Mouse (Mus musculus) lung, embryonic 15.5 days (tissue): ENCODE measurements around the gene Nwd2. TPM values are rescaled to one million over a fixed set of nuclear protein-coding genes. Genes with fewer than 3 reads are reported as not detected.

Source experiments
- ATAC-seq: fragments of 200-750 bp; cut with Nextera tagmentation; 2 replicates; pipeline ENCODE4 v1.8.0; 2017; ENCODE audit warnings: moderate number of reproducible peaks, borderline replicate concordance; ENCODE audit not compliant: low FRiP score, low TSS enrichment; ENCODE audit errors: extremely low read depth
- H3K27ac ChIP-seq: fragments of 300-500 bp; sonication (generic); 2 replicates; pipeline ENCODE4 v1.5.1; 2015; ENCODE audit warnings: moderate library complexity, mild to moderate bottlenecking, inconsistent platforms
- H3K27me3 ChIP-seq: fragments of 300-500 bp; sonication (generic); 2 replicates; pipeline ENCODE4 v1.6.1; 2015; ENCODE audit warnings: inconsistent platforms
- H3K36me3 ChIP-seq: fragments of 300-500 bp; sonication (generic); 2 replicates; pipeline ENCODE4 v1.6.1; 2015; ENCODE audit warnings: inconsistent platforms
- H3K4me1 ChIP-seq: fragments of 300-500 bp; sonication (generic); 2 replicates; pipeline ENCODE4 v1.6.1; 2015; ENCODE audit warnings: inconsistent platforms
- H3K4me2 ChIP-seq: fragments of 300-500 bp; sonication (generic); 2 replicates; pipeline ENCODE4 v1.6.1; 2015; ENCODE audit warnings: inconsistent platforms, mild to moderate bottlenecking, moderate library complexity
- H3K4me3 ChIP-seq: fragments of 300-500 bp; sonication (generic); 2 replicates; pipeline ENCODE4 v1.5.1; 2015; ENCODE audit warnings: mild to moderate bottlenecking, inconsistent platforms
- H3K9ac ChIP-seq: fragments of 300-500 bp; sonication (generic); 2 replicates; pipeline ENCODE4 v1.6.1; 2015; ENCODE audit warnings: inconsistent platforms
- H3K9me3 ChIP-seq: fragments of 300-500 bp; sonication (generic); 2 replicates; pipeline ENCODE4 v1.6.1; 2016; ENCODE audit warnings: inconsistent platforms
- WGBS: fragments of 180-500 bp; shearing (Covaris S2); methylation state at CpG from one replicate; pipeline ENCODE4 v1.1.7; 2015; 5-methylcytosine and 5-hydroxymethylcytosine counted together
- polyA plus RNA-seq: library from polyadenylated mRNA; unstranded; fragments of >200 nt; fragmentation: Nextera tagmentation; extraction: Ambion mirVana; gene quantifications from 2 replicates; pipeline ENCODE4 v1.2.1, GENCODE M21; 2015

Nwd2 gene
- polyA plus RNA-seq, 1 experiment from 2014 or later = 0.09 TPM

- no peaks in the 10 kb centered on the region for H3K9me3 ChIP-seq
- no peaks in the 10 kb centered on the region for H3K27me3 ChIP-seq
- no peak for ATAC-seq
- H3K4me1 ChIP-seq = peaks cover 39% of the 10 kb centered on the region
- H3K4me2 ChIP-seq = no peak overlapping the region
- no peak overlapping the region for H3K4me3 ChIP-seq
- 82% methylated on average over 5 of the region's 5 CpGs for WGBS
- no peaks in the 10 kb centered on the region for H3K36me3 ChIP-seq
- H3K9ac ChIP-seq = no peak overlapping the region
- H3K27ac ChIP-seq = peak overlapping the region; percentile 50; the same call in 1 of the 2 replicates
These were observed 172.3 kb downstream of the Nwd2 start for GRCm38 (mm10) chr5:63821176-63821575.

DNA sequence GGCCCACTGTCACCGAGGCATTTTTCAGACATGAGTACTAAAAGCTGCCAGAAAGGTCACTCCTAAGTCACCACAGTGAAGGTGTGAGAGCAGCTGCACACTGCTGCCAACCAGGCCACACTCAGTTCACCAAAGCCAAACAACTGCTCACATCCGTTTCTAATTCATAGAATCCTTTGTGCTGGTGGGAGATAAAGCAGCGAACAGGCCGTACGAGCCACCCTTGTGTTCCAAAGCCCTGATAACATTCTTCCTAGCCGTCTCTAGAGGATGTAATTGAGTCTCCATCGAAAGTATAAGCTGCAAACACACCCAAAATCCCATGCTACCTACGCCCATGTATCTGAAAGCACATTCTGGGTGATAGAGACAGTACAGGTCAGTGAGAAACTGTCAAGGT lies 173.0 kb downstream of the Nwd2 start:
- ATAC-seq = no peak
- H3K4me1 ChIP-seq = peaks cover 44% of the 10 kb centered on the region

DNA sequence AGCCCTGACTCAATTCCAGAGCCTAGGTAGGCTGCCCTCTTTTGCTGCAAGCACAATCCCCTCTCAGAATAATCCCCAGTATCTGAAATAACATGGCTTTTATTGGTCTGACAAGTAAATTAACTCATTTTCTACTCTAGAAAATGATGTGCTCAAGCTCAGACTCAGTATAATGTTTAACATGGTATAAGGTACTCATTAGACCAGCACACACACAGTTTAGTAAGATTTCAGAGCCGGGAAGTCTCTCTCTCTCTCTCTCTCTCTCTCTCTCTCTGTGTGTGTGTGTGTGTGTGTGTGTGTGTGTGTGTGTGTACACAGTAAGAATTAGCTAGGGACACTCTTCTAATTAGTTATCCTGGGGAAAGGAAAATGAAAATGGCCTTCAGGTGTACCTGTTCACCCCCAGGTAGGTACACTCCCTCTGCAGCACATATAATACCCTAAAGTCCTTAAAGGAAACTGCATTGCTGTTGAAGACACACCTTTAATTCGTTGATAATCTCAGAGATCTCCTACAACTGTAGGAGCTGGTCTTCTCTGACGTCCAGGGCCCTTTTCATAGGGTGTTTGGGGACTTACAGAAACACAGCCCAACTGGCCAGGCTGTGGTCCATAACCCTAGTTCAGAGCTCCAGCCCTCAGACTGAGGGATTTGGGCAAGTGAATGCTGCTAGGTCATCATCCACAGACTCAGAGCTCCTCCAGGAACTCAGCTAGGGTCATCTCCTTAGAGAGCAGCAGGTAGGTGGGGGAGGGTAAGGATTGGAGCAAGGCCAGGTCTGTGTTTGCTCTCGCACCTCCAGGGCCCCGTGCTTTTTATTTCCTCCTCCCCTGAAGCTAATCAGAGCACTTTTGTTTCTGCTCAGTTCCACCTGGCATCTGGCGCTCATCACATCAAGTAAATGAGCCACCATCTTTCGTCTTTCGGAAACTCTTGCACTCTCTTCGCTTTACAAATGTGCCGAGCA lies 174.7 kb downstream of the Nwd2 start:
- peaks cover 59% of the 10 kb centered on the region for H3K4me1 ChIP-seq
- H3K27ac ChIP-seq = peak overlapping the region; percentile 29
- ATAC-seq = peak; percentile 13; the same call in 1 of the 2 replicates

More for the DNA sequence above, 173.0 kb downstream of the Nwd2 start:
- Histone ChIP-seq H3K9ac (no peak overlapping the region), H3K4me2 (no peak overlapping the region), H3K36me3 (no peaks in the 10 kb centered on the region), H3K27ac (peak overlapping the region; percentile 50; the same call in 1 of the 2 replicates), H3K4me3 (no peak overlapping the region), H3K9me3 (no peaks in the 10 kb centered on the region), H3K27me3 (no peaks in the 10 kb centered on the region)
- 26% methylated on average over 8 of the region's 8 CpGs for WGBS

DNA sequence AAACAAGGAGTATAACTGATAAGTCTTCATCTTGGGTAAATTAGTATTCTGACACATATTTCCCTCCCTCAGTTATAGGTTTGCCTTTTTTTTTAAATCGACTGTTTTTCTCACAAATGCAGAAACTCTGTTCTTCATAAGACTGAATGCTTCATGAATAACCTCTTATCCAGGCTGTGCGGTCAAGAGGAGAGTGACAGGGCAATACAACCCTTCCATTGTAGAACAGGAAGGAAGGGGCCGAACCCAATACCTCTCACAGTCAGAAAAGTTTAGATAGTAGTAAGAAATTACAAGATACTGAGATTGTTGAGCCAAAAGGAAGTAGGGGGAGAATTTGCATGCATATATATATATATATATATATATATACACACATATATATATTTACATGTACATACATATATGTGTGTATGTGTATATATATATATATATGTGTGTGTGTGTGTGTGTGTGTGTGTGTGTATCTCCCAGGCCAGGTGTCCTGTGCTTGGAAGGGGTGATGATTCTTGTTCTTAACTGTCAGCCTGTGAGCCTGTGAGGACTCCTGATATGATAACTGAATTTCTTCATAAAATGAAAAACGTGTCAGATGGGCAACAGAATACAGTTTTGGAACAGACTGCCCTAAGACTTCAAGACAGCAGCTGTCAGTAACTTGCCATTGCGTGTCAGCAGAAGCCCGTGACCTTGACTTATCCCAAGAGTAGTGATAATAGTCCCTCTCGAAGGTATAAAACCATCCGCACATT lies 175.9 kb downstream of the Nwd2 start:
- no peaks in the 10 kb centered on the region for H3K36me3 ChIP-seq
- ATAC-seq = no peak
- H3K4me3 ChIP-seq = no peak overlapping the region
- peaks cover 56% of the 10 kb centered on the region for H3K4me1 ChIP-seq
- H3K27ac ChIP-seq = peak overlapping the region; percentile 81
- H3K9me3 ChIP-seq = no peaks in the 10 kb centered on the region
- 74% methylated on average over 8 of the region's 8 CpGs for WGBS
- no peak overlapping the region for H3K9ac ChIP-seq
- peak overlapping the region; percentile 5; the same call in 1 of the 2 replicates for H3K4me2 ChIP-seq
- H3K27me3 ChIP-seq = no peaks in the 10 kb centered on the region

More for the DNA sequence above, 174.7 kb downstream of the Nwd2 start:
- no peak overlapping the region for H3K9ac ChIP-seq
- H3K27me3 ChIP-seq = no peaks in the 10 kb centered on the region
- no peaks in the 10 kb centered on the region for H3K36me3 ChIP-seq
- H3K4me3 ChIP-seq = no peak overlapping the region
- WGBS = 45% methylated on average over 10 of the region's 10 CpGs
- no peaks in the 10 kb centered on the region for H3K9me3 ChIP-seq
- H3K4me2 ChIP-seq = peak overlapping the region; percentile 5; the same call in 1 of the 2 replicates

- Histone ChIP-seq H3K4me3 (no peak overlapping the region), H3K9me3 (no peaks in the 10 kb centered on the region), H3K27ac (peak overlapping the region; percentile 81), H3K4me2 (peak overlapping the region; percentile 9), H3K27me3 (no peaks in the 10 kb centered on the region), H3K36me3 (no peaks in the 10 kb centered on the region), H3K4me1 (peaks cover 57% of the 10 kb centered on the region), H3K9ac (no peak overlapping the region)
- 54% methylated on average over 5 of the region's 5 CpGs for whole genome bisulfite sequencing
- no peak for ATAC-seq
These were observed 177.0 kb downstream of the Nwd2 start for GRCm38 (mm10) chr5:63825881-63826280.

DNA sequence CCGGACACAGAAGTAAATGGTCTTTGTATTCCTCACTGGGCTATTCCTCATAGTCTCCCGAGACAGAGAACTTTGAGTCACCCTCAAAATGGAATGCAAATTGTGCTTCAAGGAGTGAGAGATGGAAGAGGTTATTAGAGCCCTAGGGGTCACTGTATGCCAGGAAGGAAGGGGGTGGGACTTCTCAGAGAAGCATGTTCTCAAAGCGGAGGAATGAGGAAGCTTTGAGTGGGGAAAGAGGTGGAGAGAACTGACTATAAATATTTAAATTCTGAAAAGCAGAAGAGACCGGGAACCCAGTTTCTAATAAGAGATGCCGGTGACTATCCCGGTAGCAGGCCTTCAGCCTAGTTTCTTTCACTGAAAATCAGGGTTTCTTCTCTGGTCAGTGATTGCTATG lies 178.1 kb downstream of the Nwd2 start:
- Histone ChIP-seq H3K36me3 (no peaks in the 10 kb centered on the region), H3K27ac (peak overlapping the region; percentile 81), H3K9ac (no peak overlapping the region), H3K4me3 (no peak overlapping the region), H3K4me1 (peaks cover 54% of the 10 kb centered on the region), H3K27me3 (no peaks in the 10 kb centered on the region), H3K4me2 (peak overlapping the region; percentile 41), H3K9me3 (no peaks in the 10 kb centered on the region)
- 31% methylated on average over 6 of the region's 6 CpGs for WGBS
- ATAC-seq = no peak

DNA sequence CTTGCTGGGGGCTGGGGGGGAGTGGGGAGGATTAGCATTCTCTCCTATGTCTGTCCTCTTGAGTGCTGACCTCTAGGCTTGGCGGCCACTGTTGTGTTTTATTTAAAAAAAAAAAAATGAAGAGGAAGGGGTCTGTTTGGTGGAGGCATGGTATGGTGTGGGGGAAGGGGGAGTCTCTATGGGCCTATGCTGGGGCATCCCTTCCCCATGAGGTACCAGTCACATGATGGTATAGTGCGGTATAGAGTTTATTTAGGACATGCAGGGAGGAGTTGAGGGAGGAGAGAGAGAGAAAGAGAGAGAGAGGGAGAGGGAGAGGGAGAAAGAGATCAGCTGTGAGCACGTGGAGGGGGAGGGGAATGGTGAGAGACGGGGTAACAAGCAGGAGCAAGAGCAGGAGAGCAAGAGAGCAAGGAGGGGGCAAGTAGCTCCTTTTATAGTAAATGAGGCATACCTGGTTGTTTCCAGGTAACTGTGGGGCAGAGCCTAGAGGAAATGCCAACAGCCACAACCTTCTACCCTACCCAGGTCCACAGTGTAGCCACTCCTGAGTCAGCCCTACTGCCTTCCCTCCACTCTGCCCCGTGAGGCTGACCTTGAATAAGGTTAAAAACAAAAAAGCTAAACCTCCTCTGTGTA lies 178.6 kb downstream of the Nwd2 start:
- peak; percentile 44; the same call in 1 of the 2 replicates for ATAC-seq
- Histone ChIP-seq H3K36me3 (no peaks in the 10 kb centered on the region), H3K4me2 (peak overlapping the region; percentile 41), H3K27me3 (no peaks in the 10 kb centered on the region), H3K4me1 (peaks cover 53% of the 10 kb centered on the region), H3K9me3 (no peaks in the 10 kb centered on the region), H3K9ac (no peak overlapping the region), H3K27ac (peak overlapping the region; percentile 81), H3K4me3 (no peak overlapping the region)
- WGBS = 25% methylated on average over 5 of the region's 5 CpGs

- WGBS = 72% methylated on average over 10 of the region's 10 CpGs
- no peak overlapping the region for H3K4me2 ChIP-seq
- no peak overlapping the region for H3K9ac ChIP-seq
- no peaks in the 10 kb centered on the region for H3K9me3 ChIP-seq
- no peak for ATAC-seq
- no peaks in the 10 kb centered on the region for H3K36me3 ChIP-seq
- H3K27ac ChIP-seq = peak overlapping the region; percentile 3; the same call in 1 of the 2 replicates
- no peak overlapping the region for H3K4me3 ChIP-seq
- no peaks in the 10 kb centered on the region for H3K27me3 ChIP-seq
- peaks cover 45% of the 10 kb centered on the region for H3K4me1 ChIP-seq
These were observed 179.7 kb downstream of the Nwd2 start for GRCm38 (mm10) chr5:63828380-63829185.

GRCm38 (mm10) chr5:63831054-63831453 lies 182.2 kb downstream of the Nwd2 start:
- peak overlapping the region; percentile 41; the same call in 1 of the 2 replicates for H3K27ac ChIP-seq
- H3K9me3 ChIP-seq = no peaks in the 10 kb centered on the region
- WGBS = 50% methylated on average over 4 of the region's 4 CpGs
- no peaks in the 10 kb centered on the region for H3K36me3 ChIP-seq
- H3K4me1 ChIP-seq = peaks cover 30% of the 10 kb centered on the region
- ATAC-seq = no peak
- no peak overlapping the region for H3K9ac ChIP-seq
- no peak overlapping the region for H3K4me3 ChIP-seq
- no peaks in the 10 kb centered on the region for H3K27me3 ChIP-seq
- H3K4me2 ChIP-seq = no peak overlapping the region

DNA sequence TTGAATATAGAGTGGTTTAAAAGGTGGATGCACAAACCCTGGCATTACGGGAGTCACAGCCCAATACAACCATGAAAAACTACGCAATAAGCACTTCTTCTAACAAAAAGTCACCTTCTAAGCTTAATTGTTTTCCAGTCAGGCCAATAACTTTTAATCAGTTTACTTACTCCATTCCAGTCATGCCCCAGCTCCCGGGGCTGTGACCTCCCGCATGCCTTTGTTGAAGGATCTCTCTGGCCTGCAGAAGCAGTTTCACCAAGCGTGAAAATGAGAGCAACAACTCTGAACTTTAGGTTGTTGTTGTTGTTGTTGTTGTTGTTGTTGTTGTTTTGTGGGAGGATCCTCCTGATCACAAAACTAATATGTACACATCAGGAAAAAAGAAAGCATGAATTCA lies 185.1 kb downstream of the Nwd2 start:
- 67% methylated on average over 5 of the region's 5 CpGs for WGBS
- no peak overlapping the region for H3K27ac ChIP-seq
- peaks cover 6% of the 10 kb centered on the region; the same call in 1 of the 2 replicates for H3K4me1 ChIP-seq
- H3K4me2 ChIP-seq = no peak overlapping the region
- no peak for ATAC-seq
- no peak overlapping the region for H3K9ac ChIP-seq
- no peaks in the 10 kb centered on the region for H3K9me3 ChIP-seq
- no peaks in the 10 kb centered on the region for H3K27me3 ChIP-seq
- no peaks in the 10 kb centered on the region for H3K36me3 ChIP-seq
- H3K4me3 ChIP-seq = no peak overlapping the region

DNA sequence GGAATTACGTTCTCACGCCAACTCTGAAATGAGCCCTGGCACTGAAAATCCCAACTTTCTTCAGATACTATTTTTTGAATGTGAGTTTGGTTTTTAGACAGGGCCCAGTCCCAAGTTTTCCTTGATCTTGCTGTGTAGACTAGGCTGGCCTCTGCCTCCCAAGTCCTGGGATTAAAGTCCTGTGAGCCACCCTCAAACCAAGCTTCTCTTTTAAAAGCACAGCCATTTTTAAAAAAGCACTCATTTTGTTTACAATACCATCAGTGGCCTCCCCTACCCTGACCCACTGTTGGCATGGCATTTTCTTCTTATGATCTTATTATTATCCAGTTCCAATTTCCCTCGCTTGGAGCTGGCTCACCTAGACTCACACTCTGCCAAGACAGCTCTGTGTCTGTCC lies 185.5 kb downstream of the Nwd2 start:
- Histone ChIP-seq H3K9ac (no peak overlapping the region), H3K4me3 (no peak overlapping the region), H3K36me3 (no peaks in the 10 kb centered on the region), H3K4me2 (no peak overlapping the region), H3K9me3 (no peaks in the 10 kb centered on the region), H3K27me3 (no peaks in the 10 kb centered on the region), H3K27ac (no peak overlapping the region), H3K4me1 (peaks cover 6% of the 10 kb centered on the region; the same call in 1 of the 2 replicates)
- 79% methylated on average over 3 of the region's 3 CpGs for WGBS
- ATAC-seq = no peak
